Mouse (Mus musculus): ENCODE measurements around the gene Fstl1.

DNA sequence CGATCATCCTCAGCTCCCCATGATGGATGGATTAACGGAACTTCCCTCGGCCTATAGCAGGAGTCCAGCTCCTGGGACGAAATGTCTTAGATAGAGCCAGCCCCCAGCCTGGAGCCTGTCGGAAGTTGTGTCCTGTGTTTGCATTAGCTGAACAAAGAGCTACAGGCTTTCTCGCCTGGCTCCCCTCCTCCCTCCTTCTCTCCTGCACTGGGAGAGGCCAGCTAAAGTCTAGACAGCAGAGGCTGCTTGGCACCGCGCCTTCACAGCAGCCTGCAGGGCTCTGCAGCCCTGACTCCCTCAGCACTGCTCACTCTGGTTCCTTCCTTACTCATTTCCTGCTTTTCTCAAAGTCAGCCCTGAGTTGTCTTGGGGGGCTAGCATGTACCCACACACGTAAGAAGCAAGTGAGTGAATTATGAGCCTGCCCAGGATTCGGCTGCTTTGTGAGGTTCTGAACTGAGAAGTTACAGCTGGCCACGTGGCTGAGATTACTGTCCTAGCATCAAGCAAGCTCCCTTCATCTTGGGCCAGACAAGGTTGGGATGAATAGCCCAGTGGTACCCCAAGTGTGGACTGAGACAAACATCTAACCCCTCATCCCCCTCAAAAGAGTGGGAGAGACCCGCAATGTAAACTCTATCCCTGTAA, 11.8 kb downstream of the Fstl1 start:
- no peak for TF ChIP-seq ZNF384 (IDR thresholded peaks at IDR 0.05; ENCODE audit: low read depth, low read length)
- TF ChIP-seq CHD2 (IDR thresholded peaks at IDR 0.05; ENCODE audit: low read depth, low read length) = no peak
- no peak for TF ChIP-seq HCFC1 (IDR thresholded peaks at IDR 0.05; ENCODE audit: borderline replicate concordance, insufficient read depth, low read length)
- TF ChIP-seq ZC3H11A (IDR thresholded peaks at IDR 0.05; ENCODE audit: borderline replicate concordance, low read depth, low read length) = no peak
- no peak for TF ChIP-seq MAFK (IDR thresholded peaks at IDR 0.05; ENCODE audit: insufficient read depth, low read depth, low read length)
